Mouse (Mus musculus): ENCODE results near the gene Chga. TPM values are rescaled to one million over a fixed set of nuclear protein-coding genes. Genes with fewer than 3 reads are reported as not detected.
A peak's percentile ranks its signal among the peaks of the same experiment; 100 is the strongest.

Gene Chga
- polyA plus RNA-seq, 1 experiment from 2014 or later: 30.1 TPM

DNA sequence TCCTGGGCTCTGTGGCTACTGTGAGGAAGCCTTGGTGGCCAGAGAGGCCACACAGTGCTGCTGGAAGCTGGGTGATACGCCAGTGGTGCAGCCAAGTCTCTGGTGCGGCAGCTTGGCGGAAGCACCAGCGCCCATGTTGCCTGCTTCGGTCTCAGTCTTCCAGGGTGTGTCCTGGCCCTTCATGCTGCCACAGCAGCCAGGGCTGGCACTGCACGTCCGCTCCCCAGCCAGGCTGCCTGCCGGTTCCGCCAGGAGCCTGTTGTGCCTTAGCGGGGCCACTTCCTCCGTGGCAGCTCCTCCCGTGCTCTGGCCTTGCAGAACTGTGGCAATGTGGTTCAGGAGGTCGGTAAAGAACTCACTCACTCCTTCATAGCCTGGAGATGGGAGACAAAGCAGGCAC is 15.3 kb downstream of the Chga start:
- H3K9me3 ChIP-seq: no peaks in the 10 kb centered on the region
- no peak for DNase-seq (ENCODE audit: low spot score)
- H3K27ac ChIP-seq: no peak overlapping the region
- H3K27me3 ChIP-seq (ENCODE audit: insufficient read depth, poor library complexity, severe bottlenecking): no peaks in the 10 kb centered on the region
- no peak overlapping the region for H3K4me3 ChIP-seq
- H3K36me3 ChIP-seq: peaks cover 58% of the 10 kb centered on the region
- WGBS: 88% methylated on average over 13 of the region's 13 CpGs
- H3K4me1 ChIP-seq (replicated peaks): 0 out of 2 replicates have a peak, but pooled peaks cover 3% of the 10 kb centered on the region

DNA sequence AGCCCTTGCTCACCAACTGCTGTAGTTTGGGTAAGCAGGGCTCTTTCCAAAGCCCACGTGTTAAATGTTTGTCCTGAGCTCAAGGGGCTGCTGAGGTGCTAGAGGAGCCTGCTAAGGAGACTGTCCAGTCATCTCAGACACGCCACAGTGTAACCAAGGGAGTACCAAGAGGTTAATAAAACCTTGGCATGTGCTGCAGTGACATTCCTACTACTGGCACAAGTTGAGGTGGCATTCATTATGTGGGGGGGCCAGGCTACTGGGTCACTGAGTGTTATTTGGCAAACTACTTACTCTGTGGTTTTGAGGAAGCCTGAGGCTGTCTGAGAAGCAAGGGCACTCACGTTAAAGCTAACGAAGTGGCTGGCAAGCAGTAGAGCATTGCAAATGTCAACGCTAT is 16.0 kb downstream of the Chga start:
- 0 out of 2 replicates have a peak, but pooled peaks cover 3% of the 10 kb centered on the region for H3K4me1 ChIP-seq (replicated peaks)
- H3K36me3 ChIP-seq: peaks cover 58% of the 10 kb centered on the region
- no peak overlapping the region for H3K27ac ChIP-seq
- no peaks in the 10 kb centered on the region for H3K9me3 ChIP-seq
- DNase-seq (ENCODE audit: low spot score): no peak
- 82% methylated on average over 5 of the region's 5 CpGs for WGBS
- no peaks in the 10 kb centered on the region for H3K27me3 ChIP-seq (ENCODE audit: insufficient read depth, poor library complexity, severe bottlenecking)
- no peak overlapping the region for H3K4me3 ChIP-seq

DNA sequence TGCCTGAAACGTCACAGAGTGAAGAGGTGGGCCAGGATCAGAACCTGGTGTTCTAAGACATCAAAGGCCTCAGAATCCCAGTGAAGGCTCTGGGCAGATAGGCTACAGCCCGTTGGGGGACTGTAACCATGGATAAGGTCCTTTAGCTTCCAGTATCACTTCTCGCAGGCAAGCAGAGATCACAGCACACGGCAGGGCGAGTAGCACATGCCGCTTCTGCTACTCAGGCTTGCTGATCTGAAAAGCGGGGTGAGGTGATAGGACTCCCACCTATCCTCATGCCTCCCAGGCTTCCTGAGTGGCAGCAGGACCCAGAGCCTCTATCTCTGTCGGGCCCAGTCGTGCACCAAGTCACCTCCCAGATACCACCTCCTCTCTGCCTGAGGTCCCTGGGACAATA is 16.9 kb downstream of the Chga start:
- 89% methylated on average over 9 of the region's 9 CpGs for WGBS
- Histone ChIP-seq H3K36me3 (peaks cover 58% of the 10 kb centered on the region), H3K4me1 (replicated peaks) (0 out of 2 replicates have a peak, but pooled peaks cover 3% of the 10 kb centered on the region), H3K27me3 (ENCODE audit: insufficient read depth, poor library complexity, severe bottlenecking) (no peaks in the 10 kb centered on the region), H3K4me3 (no peak overlapping the region), H3K9me3 (no peaks in the 10 kb centered on the region), H3K27ac (no peak overlapping the region)
- DNase-seq (ENCODE audit: low spot score): no peak

DNA sequence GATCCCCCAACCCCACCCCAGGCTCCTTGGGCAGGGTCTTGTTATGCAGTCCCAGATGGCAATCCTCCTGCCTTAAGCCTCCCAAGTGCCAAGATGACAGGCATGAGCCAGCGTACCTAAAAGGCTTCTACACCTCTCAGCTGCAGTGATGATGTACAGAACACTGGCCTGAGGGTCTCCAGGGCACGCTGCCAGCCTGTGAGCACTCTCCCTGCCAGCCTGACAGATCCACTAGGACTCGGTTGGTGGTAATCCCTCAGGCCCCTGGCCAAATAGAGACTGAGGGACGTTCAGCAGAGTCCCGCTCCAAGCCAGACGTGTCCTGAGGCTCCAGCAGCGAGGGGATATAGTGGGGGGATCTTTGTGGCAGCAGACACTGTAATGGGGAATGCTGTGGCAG is 18.3 kb downstream of the Chga start:
- DNase-seq (ENCODE audit: low spot score): no peak
- Histone ChIP-seq H3K27ac (no peak overlapping the region), H3K36me3 (peaks cover 70% of the 10 kb centered on the region), H3K27me3 (ENCODE audit: insufficient read depth, poor library complexity, severe bottlenecking) (no peaks in the 10 kb centered on the region), H3K4me1 (replicated peaks) (0 out of 2 replicates have a peak, but pooled peaks cover 3% of the 10 kb centered on the region), H3K9me3 (no peaks in the 10 kb centered on the region), H3K4me3 (no peak overlapping the region)
- 83% methylated on average over 7 of the region's 7 CpGs for WGBS

DNA sequence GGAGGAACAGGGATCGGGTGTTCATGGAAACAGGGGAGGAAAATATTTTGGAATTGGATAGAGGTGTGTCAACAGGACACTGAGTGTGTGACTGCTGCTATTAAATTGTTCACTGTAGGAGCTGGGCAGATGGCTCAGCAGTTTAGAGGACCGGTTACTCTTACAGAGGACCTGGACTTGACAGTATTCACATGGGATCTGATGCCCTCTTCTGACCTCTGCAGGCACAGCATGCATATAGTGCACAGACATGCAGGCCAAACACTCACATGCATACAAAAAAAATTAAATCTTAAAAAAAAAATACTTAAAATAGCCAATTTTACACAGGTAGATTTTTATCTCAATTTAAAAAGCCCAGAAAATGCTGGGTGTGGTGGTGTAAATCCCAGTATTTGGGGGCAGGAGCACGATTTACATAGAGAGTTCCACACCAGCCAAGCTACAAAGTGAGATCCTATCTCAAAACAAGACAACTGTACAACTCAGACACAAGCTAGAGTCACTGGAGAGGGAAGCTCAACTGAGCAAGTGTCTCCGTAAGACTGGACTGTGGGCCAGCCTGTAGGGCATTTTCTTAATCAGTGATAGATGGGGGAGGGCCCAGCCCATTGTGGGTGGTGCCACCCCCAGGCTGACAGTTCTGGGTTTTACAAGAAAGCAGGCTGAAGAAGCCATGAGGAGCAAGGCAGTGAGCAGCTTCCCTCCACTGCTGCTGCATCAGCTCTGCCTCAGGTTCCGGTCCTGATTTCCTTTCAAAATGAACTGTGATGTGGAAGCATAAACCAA is 21.0 kb downstream of the Chga start:
- H3K36me3 ChIP-seq: peaks cover 63% of the 10 kb centered on the region
- 85% methylated on average over 5 of the region's 5 CpGs for WGBS
- no peaks in the 10 kb centered on the region for H3K27me3 ChIP-seq (ENCODE audit: insufficient read depth, poor library complexity, severe bottlenecking)
- no peak for DNase-seq (ENCODE audit: low spot score)
- H3K9me3 ChIP-seq: no peaks in the 10 kb centered on the region
- no peak overlapping the region for H3K4me3 ChIP-seq
- H3K27ac ChIP-seq: no peak overlapping the region
- no peaks in the 10 kb centered on the region for H3K4me1 ChIP-seq (replicated peaks)

DNA sequence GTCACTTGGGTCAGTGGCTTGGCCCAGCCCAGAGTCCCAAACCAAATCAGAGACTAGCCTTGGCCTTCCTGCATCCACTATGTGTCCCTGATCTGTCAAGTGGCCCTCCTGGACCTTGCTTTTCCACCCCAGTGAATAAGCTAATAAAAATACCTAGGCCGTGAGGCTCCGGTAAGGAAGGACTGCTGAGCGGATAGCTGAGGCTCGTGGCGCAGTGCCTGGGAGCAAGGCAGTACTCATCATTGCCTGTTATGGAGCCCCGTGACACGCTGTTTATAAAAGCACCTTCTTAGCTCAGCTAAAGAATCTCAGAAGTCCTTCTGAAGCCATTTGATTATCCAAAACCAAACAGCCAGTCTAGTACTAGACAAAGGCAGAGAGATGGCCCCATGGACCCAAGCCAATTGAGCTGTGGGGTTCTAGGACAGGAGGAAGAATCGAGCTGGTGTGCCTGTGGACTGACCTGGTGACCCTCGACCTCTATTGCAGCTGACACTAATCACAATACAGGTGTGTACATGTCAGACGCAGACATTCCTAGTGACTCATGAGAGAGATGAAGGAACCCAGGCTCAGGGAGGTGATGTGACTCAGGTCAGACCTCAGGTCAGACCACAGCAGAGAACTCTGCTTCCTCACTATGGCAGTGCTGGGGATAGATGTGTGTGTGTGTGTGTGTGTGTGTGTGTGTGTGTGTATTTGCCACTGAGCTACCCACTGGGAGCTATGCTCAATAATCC is 22.1 kb downstream of the Chga start:
- 90% methylated on average over 10 of the region's 10 CpGs for WGBS
- no peak overlapping the region for H3K4me3 ChIP-seq
- no peak overlapping the region for H3K27ac ChIP-seq
- H3K27me3 ChIP-seq (ENCODE audit: insufficient read depth, poor library complexity, severe bottlenecking): no peaks in the 10 kb centered on the region
- no peaks in the 10 kb centered on the region for H3K4me1 ChIP-seq (replicated peaks)
- peaks cover 53% of the 10 kb centered on the region for H3K36me3 ChIP-seq
- no peak for DNase-seq (ENCODE audit: low spot score)
- no peaks in the 10 kb centered on the region for H3K9me3 ChIP-seq

DNA sequence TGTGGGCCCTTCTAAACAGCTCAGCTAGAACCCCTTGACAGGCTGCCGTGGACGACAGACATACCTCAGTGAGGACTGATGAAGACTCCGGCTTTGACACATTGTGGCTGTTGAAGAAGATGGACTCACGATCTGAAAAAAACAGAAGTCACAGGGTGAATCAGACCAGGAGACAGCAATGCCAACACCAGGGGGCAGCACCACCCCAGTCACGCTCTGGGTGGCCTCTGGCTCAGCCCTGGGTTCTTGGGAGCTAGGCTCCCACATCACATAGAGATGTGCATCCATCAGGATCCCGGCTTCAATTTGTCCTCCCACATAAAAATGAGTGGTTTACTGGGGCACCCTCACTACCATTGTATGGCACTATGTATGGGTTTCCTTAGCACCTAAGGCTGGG is 24.3 kb downstream of the Chga start:
- no peak overlapping the region for H3K4me3 ChIP-seq
- DNase-seq (ENCODE audit: low spot score): peak; percentile 81
- H3K9me3 ChIP-seq: no peaks in the 10 kb centered on the region
- no peak overlapping the region for H3K27ac ChIP-seq
- no peaks in the 10 kb centered on the region for H3K4me1 ChIP-seq (replicated peaks)
- no peaks in the 10 kb centered on the region for H3K27me3 ChIP-seq (ENCODE audit: insufficient read depth, poor library complexity, severe bottlenecking)
- peaks cover 49% of the 10 kb centered on the region for H3K36me3 ChIP-seq
- 62% methylated on average over 6 of the region's 6 CpGs for WGBS

DNA sequence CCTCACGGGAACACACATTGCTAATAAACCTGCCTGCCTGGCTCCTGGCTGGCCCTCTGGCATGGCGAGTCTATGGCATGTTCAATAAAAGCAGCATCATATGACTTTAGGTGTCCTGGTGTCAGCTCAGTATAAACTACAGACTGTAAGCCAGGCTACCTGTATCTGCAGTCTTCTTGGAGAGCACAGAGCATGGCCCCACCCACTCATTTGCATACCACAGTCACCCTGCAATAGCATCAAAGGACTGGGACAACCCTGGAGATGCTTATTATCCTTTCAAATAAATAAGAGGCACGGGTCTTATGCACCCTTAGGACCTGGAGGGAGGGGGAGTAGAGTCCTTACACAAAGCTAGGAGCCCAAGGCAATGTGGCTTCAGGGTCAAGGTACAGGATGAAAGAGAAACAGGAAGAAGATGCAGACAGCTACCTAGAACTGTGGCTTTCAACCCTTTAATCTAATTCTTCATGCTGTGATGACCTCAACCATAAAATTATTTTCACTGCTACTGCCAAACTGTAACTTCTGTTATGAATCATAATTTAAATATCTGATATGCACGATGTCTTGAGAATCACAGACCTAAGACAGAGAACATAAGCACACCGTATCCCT is 26.9 kb downstream of the Chga start:
- no peaks in the 10 kb centered on the region for H3K9me3 ChIP-seq
- peaks cover 62% of the 10 kb centered on the region for H3K36me3 ChIP-seq
- H3K4me3 ChIP-seq: no peak overlapping the region
- H3K27ac ChIP-seq: no peak overlapping the region
- DNase-seq (ENCODE audit: low spot score): no peak
- no peaks in the 10 kb centered on the region for H3K4me1 ChIP-seq (replicated peaks)
- no peaks in the 10 kb centered on the region for H3K27me3 ChIP-seq (ENCODE audit: insufficient read depth, poor library complexity, severe bottlenecking)
- WGBS: 78% methylated on average over 5 of the region's 5 CpGs

DNA sequence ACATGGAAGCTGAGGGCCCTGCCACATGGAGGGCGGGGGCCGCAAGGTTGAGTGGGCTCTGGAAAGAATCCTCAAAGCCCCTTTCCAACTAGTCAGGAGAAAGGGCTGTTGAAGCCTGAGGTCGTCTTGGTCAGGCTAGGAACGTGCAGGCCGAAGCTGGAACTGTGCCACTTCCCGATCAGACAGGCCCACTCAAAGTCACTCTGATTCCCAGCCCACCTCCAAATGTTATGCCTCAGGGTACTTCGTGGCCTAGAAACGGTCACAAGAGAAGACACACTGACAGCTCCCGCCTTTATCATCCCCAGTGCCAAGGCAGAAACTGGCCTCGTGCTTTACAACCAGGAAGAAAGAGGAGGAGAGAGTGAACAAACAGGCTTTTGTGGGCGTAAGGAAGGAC is 27.7 kb downstream of the Chga start:
- 84% methylated on average over 11 of the region's 11 CpGs for WGBS
- Histone ChIP-seq H3K36me3 (peaks cover 59% of the 10 kb centered on the region), H3K4me1 (replicated peaks) (no peaks in the 10 kb centered on the region), H3K27me3 (ENCODE audit: insufficient read depth, poor library complexity, severe bottlenecking) (no peaks in the 10 kb centered on the region), H3K27ac (no peak overlapping the region), H3K4me3 (no peak overlapping the region), H3K9me3 (no peaks in the 10 kb centered on the region)
- DNase-seq (ENCODE audit: low spot score): no peak

DNA sequence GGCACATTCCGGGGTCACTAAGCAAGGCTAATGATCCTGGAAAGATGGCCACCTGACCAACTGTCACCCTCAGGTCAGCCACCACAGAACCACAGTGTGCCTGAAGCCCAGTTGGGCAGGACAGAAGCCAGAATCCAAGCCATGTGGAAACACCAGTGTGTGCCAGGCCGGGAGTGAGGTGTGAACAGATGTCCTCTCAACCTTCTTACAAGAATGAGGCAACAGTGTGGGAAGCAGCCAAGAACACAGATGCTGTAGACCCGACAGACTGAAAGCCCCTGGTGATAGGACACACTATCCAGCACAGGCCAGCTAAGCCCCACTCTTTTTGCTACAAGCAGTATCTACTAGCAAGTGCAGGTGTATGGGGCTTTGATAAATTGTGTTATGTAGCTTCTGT is 30.6 kb downstream of the Chga start:
- Histone ChIP-seq H3K27me3 (ENCODE audit: insufficient read depth, poor library complexity, severe bottlenecking) (no peaks in the 10 kb centered on the region), H3K9me3 (no peaks in the 10 kb centered on the region), H3K27ac (no peak overlapping the region), H3K4me1 (replicated peaks) (no peaks in the 10 kb centered on the region), H3K36me3 (peaks cover 42% of the 10 kb centered on the region), H3K4me3 (no peak overlapping the region)
- WGBS: 89% methylated on average over 3 of the region's 3 CpGs
- no peak for DNase-seq (ENCODE audit: low spot score)

DNA sequence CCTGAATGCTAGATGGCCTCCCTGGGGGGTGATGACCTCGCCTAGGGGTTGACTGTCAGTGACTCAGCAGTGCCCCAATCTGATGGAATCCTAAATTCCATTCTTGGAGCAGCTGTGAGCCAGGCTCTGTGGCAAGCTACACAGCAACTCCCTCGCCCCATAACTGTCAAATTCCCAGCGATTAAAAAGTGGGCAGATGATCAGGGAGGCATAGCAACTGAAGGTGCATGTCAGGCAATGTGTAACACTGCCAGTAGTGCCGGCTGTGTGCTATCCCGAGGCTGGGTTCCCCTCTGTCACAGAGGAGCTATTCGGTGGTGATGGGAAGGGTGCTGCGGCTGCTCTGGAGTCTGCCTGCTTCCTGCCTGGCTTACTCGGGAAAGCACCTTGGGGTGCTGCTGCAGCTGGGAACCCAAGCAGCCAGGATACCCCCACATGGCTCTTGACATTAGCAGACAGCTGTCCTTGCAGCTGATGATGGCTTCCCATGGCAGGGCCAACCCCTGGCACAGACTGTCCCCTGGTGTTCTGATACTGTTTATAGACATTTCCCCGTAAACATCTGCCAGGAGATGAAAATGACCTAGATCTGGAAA is 31.6 kb downstream of the Chga start:
- H3K4me1 ChIP-seq (replicated peaks): no peaks in the 10 kb centered on the region
- H3K9me3 ChIP-seq: no peaks in the 10 kb centered on the region
- H3K27ac ChIP-seq: no peak overlapping the region
- DNase-seq (ENCODE audit: low spot score): no peak
- no peaks in the 10 kb centered on the region for H3K27me3 ChIP-seq (ENCODE audit: insufficient read depth, poor library complexity, severe bottlenecking)
- WGBS: 83% methylated on average over 9 of the region's 9 CpGs
- peaks cover 40% of the 10 kb centered on the region for H3K36me3 ChIP-seq
- no peak overlapping the region for H3K4me3 ChIP-seq

DNA sequence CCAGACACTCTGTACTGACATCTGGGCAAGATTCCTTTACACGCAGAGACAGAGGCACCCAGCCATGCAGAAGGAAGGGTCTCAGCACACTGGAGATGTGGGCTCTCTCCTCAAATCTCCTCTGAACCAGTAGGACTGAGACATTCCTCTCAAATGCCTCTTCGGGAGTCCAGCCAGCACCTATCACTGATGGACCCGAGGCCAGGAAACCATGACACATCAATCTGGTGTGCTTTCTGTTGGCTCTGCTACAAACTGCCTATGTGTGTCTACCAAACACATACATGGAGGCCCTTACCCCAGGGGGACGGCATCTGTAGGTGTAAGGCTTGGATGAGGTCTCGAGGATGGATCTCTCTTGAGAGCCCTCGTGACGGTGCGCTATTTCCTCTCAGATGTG is 32.3 kb downstream of the Chga start:
- Histone ChIP-seq H3K4me1 (replicated peaks) (no peaks in the 10 kb centered on the region), H3K9me3 (no peaks in the 10 kb centered on the region), H3K4me3 (no peak overlapping the region), H3K27ac (no peak overlapping the region), H3K36me3 (peaks cover 40% of the 10 kb centered on the region), H3K27me3 (ENCODE audit: insufficient read depth, poor library complexity, severe bottlenecking) (no peaks in the 10 kb centered on the region)
- DNase-seq (ENCODE audit: low spot score): no peak
- 90% methylated on average over 8 of the region's 8 CpGs for WGBS
